Mouse (Mus musculus) cerebellum, adult 2 months (tissue): ENCODE data around the gene Higd1b. TPM values are rescaled to one million over a fixed set of nuclear protein-coding genes. Genes with fewer than 3 reads are reported as not detected.

Experiments
- DNase-seq, 2 experiments: peaks; one replicate each; pipeline ENCODE4 v3.0.0; 2021
- H3K27ac ChIP-seq: fragments of 200-500 bp; 2 replicates; pipeline ENCODE4 v1.5.1; 2012; ENCODE audit warnings: low read length, control low read depth, inconsistent platforms; ENCODE audit not compliant: insufficient read depth
- H3K27me3 ChIP-seq: fragments of 200-500 bp; 2 replicates; pipeline ENCODE4 v1.6.1; 2012; ENCODE audit warnings: inconsistent platforms, mild to moderate bottlenecking, low read length, moderate library complexity; ENCODE audit not compliant: control insufficient read depth, insufficient read depth
- H3K4me1 ChIP-seq: fragments of 200-500 bp; 2 replicates; pipeline ENCODE4 v1.6.1; 2011; ENCODE audit warnings: low read length; ENCODE audit not compliant: control insufficient read depth, insufficient read depth
- H3K4me3 ChIP-seq: fragments of 200-500 bp; replicated peaks from 2 replicates; pipeline ENCODE3; 2011; ENCODE audit warnings: mild to moderate bottlenecking, low read depth, low read length, control low read depth; ENCODE audit not compliant: insufficient read depth
- CTCF ChIP-seq: fragments of 200-500 bp; IDR thresholded peaks from 2 replicates; pipeline ENCODE4 v1.5.1; 2011; ENCODE audit warnings: low read depth, mild to moderate bottlenecking, control low read depth, low read length, moderate library complexity, borderline replicate concordance; ENCODE audit not compliant: insufficient read depth
- POLR2A ChIP-seq: fragments of 200-500 bp; IDR thresholded peaks from 2 replicates; pipeline ENCODE4 v1.6.1; 2011; ENCODE audit warnings: low read length, control low read depth, borderline replicate concordance; ENCODE audit not compliant: insufficient read depth
- WGBS: fragments of 180-500 bp; shearing (Covaris S2); methylation state at CpG from one replicate; pipeline ENCODE4 v1.1.7; 2018; 5-methylcytosine and 5-hydroxymethylcytosine counted together
- polyA plus RNA-seq: library from polyadenylated mRNA; depleted of rRNA; stranded (reverse); fragments of >200 nt; gene quantifications from 2 replicates; pipeline ENCODE4 v1.2.3, GENCODE M21; 2012

Higd1b gene
- polyA plus RNA-seq, 1 experiment: 9.6 TPM

- 65% methylated on average over 18 of the region's 18 CpGs for WGBS
Measured at GRCm38 (mm10) chr11:102832700-102833297, 2.9 kb upstream of the Higd1b start.

GRCm38 (mm10) chr11:102834219-102834618, 1.4 kb upstream of the Higd1b start:
- Histone ChIP-seq H3K4me3 (no peak overlapping the region), H3K4me1 (no peaks in the 10 kb centered on the region), H3K27ac (no peak overlapping the region), H3K27me3 (no peaks in the 10 kb centered on the region)
- 74% methylated on average over 10 of the region's 10 CpGs for WGBS
- TF ChIP-seq CTCF: no peak
- no peak for TF ChIP-seq POLR2A
- no peak for DNase-seq

More at GRCm38 (mm10) chr11:102832700-102833297, 2.9 kb upstream of the Higd1b start:
- no peaks in the 10 kb centered on the region for H3K27me3 ChIP-seq
- no peak for DNase-seq
- no peak overlapping the region for H3K4me3 ChIP-seq
- no peaks in the 10 kb centered on the region for H3K4me1 ChIP-seq
- no peak overlapping the region for H3K27ac ChIP-seq
- no peak for TF ChIP-seq CTCF
- TF ChIP-seq POLR2A: no peak

GRCm38 (mm10) chr11:102836146-102836545, 497 bp downstream of the Higd1b start:
- no peak overlapping the region for H3K4me3 ChIP-seq
- H3K27me3 ChIP-seq: no peaks in the 10 kb centered on the region
- DNase-seq: no peak
- WGBS: 88% methylated on average over 9 of the region's 9 CpGs
- TF ChIP-seq CTCF: no peak
- TF ChIP-seq POLR2A: no peak
- H3K4me1 ChIP-seq: no peaks in the 10 kb centered on the region
- H3K27ac ChIP-seq: no peak overlapping the region

DNA sequence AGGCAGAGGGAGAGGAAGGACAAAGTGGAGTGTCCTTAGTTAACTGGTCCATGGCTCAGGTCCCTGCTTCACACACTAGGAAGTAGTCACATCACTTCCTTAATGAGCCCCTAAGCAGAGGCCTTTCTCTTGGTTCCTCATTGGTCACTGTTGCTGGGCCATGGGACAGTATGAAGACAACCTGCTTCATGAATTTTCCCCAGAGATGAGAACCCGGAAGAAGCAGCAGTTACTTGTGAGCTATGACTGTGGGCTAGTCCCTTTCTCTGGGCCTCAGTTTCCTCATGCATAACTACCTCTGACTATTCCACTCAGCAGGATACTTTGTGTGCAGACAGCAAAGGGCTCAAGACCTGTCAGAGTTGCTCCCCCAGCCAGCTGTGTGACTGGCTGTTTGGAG, 1.7 kb downstream of the Higd1b start:
- no peaks in the 10 kb centered on the region for H3K27me3 ChIP-seq
- H3K27ac ChIP-seq: no peak overlapping the region
- TF ChIP-seq POLR2A (no peak), CTCF (no peak)
- H3K4me3 ChIP-seq: no peak overlapping the region
- no peak for DNase-seq
- no peaks in the 10 kb centered on the region for H3K4me1 ChIP-seq
- WGBS: 90% methylated on average over 1 of the region's 1 CpGs

DNA sequence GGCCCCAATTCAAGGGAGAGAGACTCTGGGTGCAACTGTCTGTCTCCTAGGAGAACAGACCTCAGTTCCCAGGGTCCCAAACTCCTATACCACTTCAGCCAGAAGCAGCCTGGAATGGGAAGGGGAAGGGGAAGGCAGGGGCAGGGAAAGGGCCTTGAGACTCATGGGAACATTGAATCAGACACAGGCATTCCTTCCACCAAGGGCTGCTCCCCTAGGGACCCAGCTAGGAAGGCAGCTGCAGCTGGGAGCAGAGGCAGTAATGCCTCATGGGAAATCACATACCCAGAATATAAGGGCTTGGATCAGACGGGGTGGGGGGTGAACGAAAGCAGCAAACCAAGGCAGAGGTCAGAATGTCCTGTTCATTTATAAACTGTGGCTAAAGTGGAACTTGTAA, 2.5 kb downstream of the Higd1b start:
- no peak overlapping the region for H3K27ac ChIP-seq
- H3K4me1 ChIP-seq: no peaks in the 10 kb centered on the region
- 84% methylated on average over 2 of the region's 2 CpGs for WGBS
- DNase-seq: no peak
- no peak overlapping the region for H3K4me3 ChIP-seq
- H3K27me3 ChIP-seq: no peaks in the 10 kb centered on the region
- no peak for TF ChIP-seq CTCF

DNA sequence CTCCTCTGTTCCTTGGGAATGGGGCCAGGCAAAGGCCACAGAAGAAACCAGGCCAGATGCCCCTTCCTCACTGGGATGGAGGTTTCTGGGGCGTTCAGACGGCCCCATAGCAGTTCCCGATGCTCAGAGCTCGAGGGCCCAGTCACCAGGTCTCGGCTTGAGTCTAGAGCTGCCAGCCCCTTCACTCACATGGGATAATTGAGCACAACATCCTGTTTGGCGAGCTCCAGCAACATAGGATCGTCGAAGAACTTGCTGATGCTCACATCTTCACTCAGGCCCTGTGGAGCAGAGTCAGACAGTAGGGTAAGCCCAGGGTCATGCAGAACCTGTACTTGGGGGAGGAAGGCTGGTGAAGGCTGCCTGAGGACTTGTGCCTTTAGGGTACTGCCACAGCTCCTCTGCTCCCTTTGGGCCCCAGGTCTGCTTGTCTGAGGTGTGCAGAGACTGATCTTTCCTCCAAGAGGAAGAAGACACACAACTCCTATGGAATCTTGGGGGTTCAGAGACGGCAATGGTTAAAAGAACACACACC, 3.0 kb downstream of the Higd1b start:
- Histone ChIP-seq H3K27me3 (no peaks in the 10 kb centered on the region), H3K27ac (no peak overlapping the region), H3K4me1 (no peaks in the 10 kb centered on the region), H3K4me3 (no peak overlapping the region)
- no peak for TF ChIP-seq CTCF
- WGBS: 72% methylated on average over 9 of the region's 9 CpGs
- DNase-seq: no peak

DNA sequence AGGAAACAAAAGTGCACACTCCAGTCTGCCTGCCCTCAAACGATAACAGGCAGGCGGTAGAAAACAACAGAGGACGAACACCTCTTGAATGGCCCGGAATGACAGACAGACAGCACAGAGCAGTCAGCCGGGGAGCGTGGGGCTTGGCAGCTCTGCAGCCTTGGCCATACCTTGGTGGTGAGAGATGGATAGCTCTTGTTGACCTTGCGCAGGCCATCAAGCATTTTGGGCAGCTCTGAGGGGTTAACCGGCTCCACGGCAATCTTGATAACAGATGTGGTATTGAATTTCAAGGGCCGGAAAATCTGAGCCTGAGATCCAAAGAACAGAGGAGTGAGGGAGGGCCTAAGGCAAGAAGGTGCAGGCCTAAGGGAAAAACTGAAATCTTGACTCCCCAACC, 10.3 kb downstream of the Higd1b start:
- 89% methylated on average over 10 of the region's 10 CpGs for WGBS
- Histone ChIP-seq H3K27ac (no peak overlapping the region), H3K4me3 (no peak overlapping the region), H3K4me1 (no peaks in the 10 kb centered on the region), H3K27me3 (no peaks in the 10 kb centered on the region)
- no peak for TF ChIP-seq CTCF
- TF ChIP-seq POLR2A: no peak
- DNase-seq: no peak

- Histone ChIP-seq H3K4me1 (no peaks in the 10 kb centered on the region), H3K27me3 (no peaks in the 10 kb centered on the region), H3K27ac (no peak overlapping the region), H3K4me3 (no peak overlapping the region)
- WGBS: 57% methylated on average over 5 of the region's 5 CpGs
- TF ChIP-seq POLR2A (no peak), CTCF (peak; percentile 79)
- DNase-seq: peak; percentile 64 to 77
Measured at GRCm38 (mm10) chr11:102851883-102852282, 16.2 kb downstream of the Higd1b start.

- peaks cover under 1% of the 10 kb centered on the region; the same call in 1 of the 2 replicates for H3K4me1 ChIP-seq
- H3K4me3 ChIP-seq: no peak overlapping the region
- no peaks in the 10 kb centered on the region for H3K27me3 ChIP-seq
- TF ChIP-seq POLR2A (no peak), CTCF (peak; percentile 39; the same call in 1 of the 2 replicates)
- no peak for DNase-seq
- H3K27ac ChIP-seq: no peak overlapping the region
Measured at GRCm38 (mm10) chr11:102853760-102854159, 18.1 kb downstream of the Higd1b start.
